In genomic region chr12:86914351-86914750, GRCm38 (mm10) we compare ENCODE assay signal across 11 mouse cellular contexts. TPM values are rescaled to one million over a fixed set of nuclear protein-coding genes. Genes with fewer than 3 reads are reported as not detected.
A peak's percentile ranks its signal among the peaks of the same experiment; 100 is the strongest.
DNase-seq lines count a peak whose midpoint lies in the region; ATAC-seq and TF ChIP-seq lines count a peak whose summit lies in the region.
"Had no signal": no experiment of that assay in that cellular context is flagged by ENCODE, and none has a peak within 500 bp of the region (broad histone marks: within the 10 kb centered on the region; RNA-seq: fewer than 3 reads in every experiment).

No protein-coding gene starts in this region.

- H3K36me3 ChIP-seq in heart, embryonic 10.5 days = no peaks in the 10 kb centered on the region
- no peaks in the 10 kb centered on the region for H3K36me3 ChIP-seq in lung, embryonic 16.5 days (ENCODE audit: control insufficient read depth, insufficient read depth, low read length)
- H3K36me3 ChIP-seq in hindbrain, embryonic 15.5 days = no peaks in the 10 kb centered on the region
- H3K36me3 ChIP-seq in stomach, postnatal 0 days (ENCODE audit: control insufficient read depth, insufficient read depth, low read length) = no peaks in the 10 kb centered on the region

- ATAC-seq in lung, embryonic 16.5 days (ENCODE audit: low read depth) = no peak
- ATAC-seq in hindbrain, embryonic 15.5 days (ENCODE audit: low FRiP score, low read depth) = no peak
- ATAC-seq in stomach, postnatal 0 days (ENCODE audit: low FRiP score, low TSS enrichment) = no peak

- H3K9ac ChIP-seq in lung, embryonic 16.5 days (ENCODE audit: low read length) = peak overlapping the region; percentile 19; the same call in 1 of the 2 replicates
- no peak overlapping the region for H3K9ac ChIP-seq in hindbrain, embryonic 15.5 days
- H3K9ac ChIP-seq in stomach, postnatal 0 days (ENCODE audit: low read length) = no peak overlapping the region

- H3K27ac ChIP-seq in heart, embryonic 10.5 days = peak overlapping the region; percentile 56
- no peak overlapping the region for H3K27ac ChIP-seq in lung, embryonic 16.5 days (ENCODE audit: low read length)
- H3K27ac ChIP-seq in hindbrain, embryonic 15.5 days (replicated peaks) = peak overlapping the region; percentile 26
- peak overlapping the region; percentile 25; the same call in 1 of the 2 replicates for H3K27ac ChIP-seq in stomach, postnatal 0 days (replicated peaks)

- H3K27me3 ChIP-seq in heart, embryonic 10.5 days (ENCODE audit: insufficient read depth, poor library complexity, severe bottlenecking) = 0 out of 2 replicates have a peak, but pooled peaks cover 10% of the 10 kb centered on the region
- no peaks in the 10 kb centered on the region for H3K27me3 ChIP-seq in lung, embryonic 16.5 days (ENCODE audit: control insufficient read depth, insufficient read depth, low read depth, low read length)
- no peaks in the 10 kb centered on the region for H3K27me3 ChIP-seq in hindbrain, embryonic 15.5 days
- H3K27me3 ChIP-seq in stomach, postnatal 0 days (ENCODE audit: control insufficient read depth, insufficient read depth, low read length) = no peaks in the 10 kb centered on the region

- peaks cover 45% of the 10 kb centered on the region for H3K4me1 ChIP-seq in heart, embryonic 10.5 days
- H3K4me1 ChIP-seq in lung, embryonic 16.5 days (replicated peaks; ENCODE audit: control insufficient read depth, insufficient read depth, low read length) = peaks cover 32% of the 10 kb centered on the region
- peaks cover 65% of the 10 kb centered on the region for H3K4me1 ChIP-seq in hindbrain, embryonic 15.5 days (replicated peaks)
- peaks cover 2% of the 10 kb centered on the region; the same call in 1 of the 2 replicates for H3K4me1 ChIP-seq in stomach, postnatal 0 days (replicated peaks; ENCODE audit: control insufficient read depth, insufficient read depth)

- H3K4me2 ChIP-seq in lung, embryonic 16.5 days (ENCODE audit: low read depth, low read length) = no peak overlapping the region
- H3K4me2 ChIP-seq in hindbrain, embryonic 15.5 days = no peak overlapping the region
- no peak overlapping the region for H3K4me2 ChIP-seq in stomach, postnatal 0 days (replicated peaks; ENCODE audit: low read depth)

- no peak for TF ChIP-seq CTCF in stomach, postnatal 0 days (IDR thresholded peaks at IDR 0.05; ENCODE audit: low read depth)

- no peak overlapping the region for H3K4me3 ChIP-seq in heart, embryonic 10.5 days
- no peak overlapping the region for H3K4me3 ChIP-seq in lung, embryonic 16.5 days (ENCODE audit: low read length)
- H3K4me3 ChIP-seq in hindbrain, embryonic 15.5 days = no peak overlapping the region
- no peak overlapping the region for H3K4me3 ChIP-seq in stomach, postnatal 0 days (ENCODE audit: low read depth, low read length)
- H3K4me3 ChIP-seq: myocyte had no signal

- WGBS in heart, embryonic 10.5 days = 53% methylated on average over 2 of the region's 2 CpGs
- 32% methylated on average over 2 of the region's 2 CpGs for WGBS in lung, embryonic 16.5 days
- 49% methylated on average over 2 of the region's 2 CpGs for WGBS in hindbrain, embryonic 15.5 days
- 45% methylated on average over 2 of the region's 2 CpGs for WGBS in stomach, postnatal 0 days

- no peak for DNase-seq in heart, embryonic 10.5 days (ENCODE audit: low spot score)
- no peak for DNase-seq in heart, adult 9 months (ENCODE audit: low spot score in 2 of 2)
- DNase-seq in lung, adult 18-20 months = no peak
- DNase-seq in stomach, postnatal 0 days (ENCODE audit: low spot score) = no peak
- DNase-seq in adrenal gland, postnatal 36 days = no peak
- no peak for DNase-seq in spleen, postnatal 4 days (ENCODE audit: low spot score in 2 of 2)
- DNase-seq: cerebellum, adult 11 months; right cerebral cortex, postnatal 14 days had no signal

- no peak for TF ChIP-seq EP300 in stomach, postnatal 0 days (optimal IDR thresholded peaks at IDR 0.05)

- H3K9me3 ChIP-seq in heart, embryonic 10.5 days = no peaks in the 10 kb centered on the region
- H3K9me3 ChIP-seq in lung, embryonic 16.5 days (ENCODE audit: control insufficient read depth, low read length) = no peaks in the 10 kb centered on the region
- H3K9me3 ChIP-seq in hindbrain, embryonic 15.5 days = no peaks in the 10 kb centered on the region
- no peaks in the 10 kb centered on the region for H3K9me3 ChIP-seq in stomach, postnatal 0 days (ENCODE audit: control insufficient read depth, low read length)

RNA-seq across cellular contexts. Expression of gene Irf2bpl, which starts 29.8 kb away (rescaled TPM):
- polyA plus RNA-seq in heart, embryonic 10.5 days (2016; fragmentation: Nextera tagmentation; extraction: Ambion mirVana) = 28.7 and 35.3 TPM in 2 replicates
- polyA plus RNA-seq in lung, embryonic 16.5 days (2015; fragmentation: Nextera tagmentation; extraction: Ambion mirVana) = 28.8 and 34.2 TPM in 2 replicates
- 72.9 and 87.3 TPM in 2 replicates for polyA plus RNA-seq in hindbrain, embryonic 15.5 days (2015; fragmentation: Nextera tagmentation; extraction: Ambion mirVana)
- polyA plus RNA-seq in stomach, postnatal 0 days (2015; fragmentation: Nextera tagmentation; extraction: Ambion mirVana) = 19.1 and 19.8 TPM in 2 replicates
- 10 to 100 TPM; 47.3 to 64.5 TPM for total RNA-seq in adrenal gland, postnatal 36 days (2021)

RNA-seq across cellular contexts. Expression of gene Cipc, which starts 32.5 kb away (rescaled TPM):
- polyA plus RNA-seq in heart, embryonic 10.5 days (2016; fragmentation: Nextera tagmentation; extraction: Ambion mirVana) = 26.7 and 33.8 TPM in 2 replicates
- polyA plus RNA-seq in lung, embryonic 16.5 days (2015; fragmentation: Nextera tagmentation; extraction: Ambion mirVana) = 18.9 and 20.2 TPM in 2 replicates
- 45.1 and 46.1 TPM in 2 replicates for polyA plus RNA-seq in hindbrain, embryonic 15.5 days (2015; fragmentation: Nextera tagmentation; extraction: Ambion mirVana)
- polyA plus RNA-seq in stomach, postnatal 0 days (2015; fragmentation: Nextera tagmentation; extraction: Ambion mirVana) = 10.1 and 10.8 TPM in 2 replicates
- total RNA-seq in adrenal gland, postnatal 36 days (2021) = 10 to 100 TPM; 24.4 to 24.7 TPM
